Mouse (Mus musculus) kidney, adult 8-10 months (tissue): ENCODE data around the gene Osbp2.
A peak's percentile ranks its signal among the peaks of the same experiment; 100 is the strongest.

Experiments used
- DNase-seq, 2 experiments: peaks; one replicate each; pipeline ENCODE4 v3.0.0; 2022

The Osbp2 gene

DNA sequence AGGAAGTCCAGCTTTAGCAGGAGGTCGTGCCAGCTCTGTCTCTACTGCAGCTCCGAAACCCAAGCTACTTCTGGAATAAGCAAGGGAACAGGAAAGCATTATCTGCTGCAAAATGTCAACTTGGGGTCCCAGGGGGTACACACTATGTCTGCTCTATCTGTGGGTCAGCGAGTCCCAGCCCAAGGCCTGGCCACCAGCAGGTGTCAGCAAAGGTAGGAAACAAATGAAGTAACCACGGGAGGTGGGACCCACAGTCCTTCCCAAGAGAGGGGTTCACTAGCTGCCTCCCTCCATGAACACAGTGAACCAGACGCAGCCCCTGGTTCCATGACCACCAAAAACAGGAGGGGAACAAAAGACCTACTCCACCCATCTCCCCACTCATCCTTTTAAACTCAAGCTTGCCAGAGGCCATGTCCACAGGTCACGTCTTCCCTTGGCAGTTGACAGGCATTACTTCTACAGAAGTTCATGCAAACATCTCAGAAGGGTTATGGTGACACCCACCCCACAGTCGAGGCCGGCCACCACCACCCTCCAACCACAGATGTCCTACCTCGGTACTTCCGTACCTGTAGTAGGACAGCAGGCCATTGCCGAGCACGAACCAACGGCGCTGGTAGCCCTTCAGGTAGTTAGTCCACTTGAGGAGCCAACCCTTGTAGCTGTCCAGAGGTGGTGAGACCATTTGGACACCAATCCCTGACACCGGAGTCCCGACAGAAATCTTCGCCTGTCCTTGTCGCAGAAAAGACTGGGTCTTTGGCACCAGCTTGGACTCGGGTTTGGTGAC is 846 bp downstream of the Osbp2 start:
- peak in 1 of 2 experiments; percentile 13 for DNase-seq

DNA sequence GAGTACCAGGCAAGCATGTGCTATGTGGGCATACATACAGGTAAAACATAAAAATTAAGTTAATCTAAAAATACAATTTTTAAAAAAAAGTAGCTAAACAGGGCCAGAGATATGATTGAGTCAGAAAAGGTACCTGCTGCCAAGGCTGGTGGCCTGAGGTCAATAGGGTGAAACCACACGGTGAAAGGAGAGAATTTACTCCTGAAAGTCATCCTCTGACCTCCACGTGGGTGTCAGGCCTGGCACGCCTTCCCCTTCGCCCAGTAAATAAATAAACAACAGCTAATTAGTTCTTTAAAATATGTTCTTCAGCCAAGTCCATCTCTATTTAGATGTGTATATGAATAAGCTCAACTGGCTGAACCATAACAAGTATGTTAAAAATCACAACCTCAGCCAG is 3.3 kb downstream of the Osbp2 start:
- DNase-seq = no peak

DNA sequence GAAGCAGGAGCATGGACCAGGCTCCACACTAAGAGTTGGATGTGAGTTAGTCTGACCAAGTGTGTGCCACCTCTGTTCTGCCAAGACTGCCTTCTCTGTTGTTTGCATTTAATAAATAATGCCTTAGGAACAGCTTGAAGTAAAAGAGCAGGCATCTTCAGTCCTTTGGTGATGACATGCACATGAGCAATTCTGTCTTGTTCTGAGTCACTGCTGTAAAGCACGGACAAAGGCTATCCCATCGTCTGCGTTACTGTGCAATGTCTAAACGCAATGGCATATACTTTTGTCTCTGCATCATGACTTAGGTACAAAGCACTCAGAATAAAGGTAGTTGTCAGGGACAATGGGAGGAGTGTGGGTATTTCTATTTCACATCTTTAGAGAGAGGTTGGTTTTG is 3.9 kb downstream of the Osbp2 start:
- DNase-seq = no peak

DNA sequence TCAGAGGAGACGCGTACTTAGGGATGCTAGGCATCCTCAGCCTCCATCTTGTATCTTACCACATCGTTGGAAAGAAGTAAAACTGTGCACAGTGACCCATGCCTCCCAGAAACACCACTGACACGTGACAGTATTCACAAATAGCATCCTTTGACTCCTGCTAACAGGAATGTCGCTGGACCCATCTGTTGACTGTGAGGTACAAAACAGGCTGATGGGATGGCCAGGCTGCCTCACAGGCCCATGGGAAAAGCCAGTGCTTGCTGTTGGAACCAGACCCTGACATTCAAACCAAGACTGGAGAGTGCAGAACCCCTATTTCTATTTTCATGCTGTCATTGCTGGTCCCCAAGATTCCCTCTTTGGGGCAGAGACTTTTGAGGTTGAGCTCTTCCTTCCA is 5.8 kb downstream of the Osbp2 start:
- no peak for DNase-seq

DNA sequence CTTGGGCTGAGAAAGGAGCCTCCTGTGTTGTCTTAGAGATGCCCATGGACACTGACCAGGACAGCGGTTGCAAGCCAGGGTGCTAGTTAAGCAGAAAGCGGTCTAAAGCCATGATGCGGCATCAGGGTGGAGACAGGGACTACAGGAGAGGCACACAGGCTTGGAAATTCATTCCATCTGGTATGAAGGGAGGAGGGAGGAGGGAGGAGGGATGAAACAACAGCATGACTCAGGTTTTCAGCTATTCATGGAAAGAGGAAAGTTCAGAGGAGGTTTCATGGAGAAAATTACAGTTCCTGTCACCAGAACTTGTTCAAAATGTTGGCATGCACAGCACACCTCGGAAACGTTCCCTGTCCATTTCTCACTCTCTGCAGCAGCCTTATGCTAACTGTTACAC is 7.9 kb downstream of the Osbp2 start:
- DNase-seq = no peak

DNA sequence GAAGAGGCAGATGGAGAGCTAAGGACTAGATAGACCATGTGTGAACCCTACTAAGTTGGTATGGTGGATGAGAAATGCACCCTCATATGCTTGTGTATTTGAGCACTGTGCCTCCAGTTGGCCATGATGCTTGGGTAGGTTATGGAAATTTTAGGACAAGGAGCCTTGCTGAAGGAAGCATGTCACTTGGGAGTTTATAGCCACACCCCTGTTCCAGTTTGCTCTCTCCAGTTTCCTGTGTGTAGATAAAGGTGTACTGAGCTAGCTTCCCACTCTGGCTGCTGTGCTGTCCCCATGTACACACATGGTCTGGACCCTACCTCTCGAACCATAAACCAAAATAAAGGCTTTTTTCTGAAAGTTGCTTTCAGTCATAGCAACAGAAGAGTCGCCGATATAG is 9.5 kb downstream of the Osbp2 start:
- DNase-seq = no peak

DNA sequence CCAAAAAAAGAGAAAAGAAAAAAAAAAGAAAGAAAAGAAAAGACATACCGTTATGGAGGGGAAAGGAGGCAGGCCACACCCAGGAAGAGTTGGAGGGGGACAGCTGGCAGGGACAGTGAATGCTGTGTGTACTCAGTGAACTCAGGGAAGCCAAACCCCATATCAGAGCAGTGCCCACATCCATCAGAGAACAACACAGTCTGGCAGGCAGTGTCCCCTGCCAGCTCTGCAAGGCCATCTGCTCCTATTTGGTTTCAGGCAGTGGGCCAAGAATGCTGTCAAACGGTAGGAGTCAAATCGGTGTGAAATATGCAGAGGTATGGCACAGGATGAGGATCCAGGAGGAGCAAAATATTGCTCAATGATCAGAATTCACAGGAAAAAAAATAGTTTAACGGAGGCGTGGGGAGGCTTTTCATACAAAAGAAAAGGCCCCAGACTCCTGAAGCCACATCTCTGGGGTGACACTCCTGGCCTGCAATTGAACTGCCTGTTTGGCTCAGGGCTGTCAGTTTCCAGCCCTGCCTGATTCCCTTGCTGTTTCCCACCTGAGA is 10.1 kb downstream of the Osbp2 start:
- DNase-seq = no peak

DNA sequence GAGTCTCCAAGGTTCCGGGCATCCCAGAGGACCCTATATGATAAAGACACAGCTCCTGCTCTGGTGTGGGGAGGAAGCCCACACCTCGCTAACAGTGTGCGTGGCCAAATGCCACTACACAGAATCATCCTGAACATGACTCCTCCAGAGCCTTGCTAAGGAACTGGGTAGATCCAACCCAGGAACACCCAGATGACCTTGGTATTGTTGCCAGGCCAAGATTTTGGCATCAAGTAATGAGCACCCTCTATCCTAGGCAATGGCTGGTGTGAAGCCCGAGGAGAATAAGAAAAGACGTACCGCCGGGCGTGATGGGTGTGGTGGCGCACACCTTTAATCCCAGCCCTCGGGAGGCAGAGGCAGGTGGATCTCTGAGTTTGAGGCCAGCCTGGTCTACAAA is 10.7 kb downstream of the Osbp2 start:
- no peak for DNase-seq

DNA sequence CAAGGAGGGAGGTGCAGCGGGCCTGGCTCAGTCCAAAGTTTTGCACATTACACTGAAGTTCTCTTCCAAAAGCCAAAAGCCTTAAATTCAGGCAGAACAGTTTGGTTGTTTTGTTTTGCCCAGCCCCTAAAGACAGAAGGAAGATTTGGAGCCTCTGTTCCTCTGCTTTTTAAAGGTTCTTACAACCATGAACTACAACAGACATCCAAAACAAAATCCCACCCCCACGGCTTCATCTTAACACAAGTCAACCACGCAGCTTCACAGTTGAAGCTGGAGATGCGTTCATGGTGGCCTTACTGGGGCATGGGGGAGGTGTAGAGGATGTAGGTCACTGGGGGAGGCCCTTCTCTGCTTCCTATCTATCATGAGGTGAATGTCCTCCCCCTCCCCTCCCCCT is 11.8 kb downstream of the Osbp2 start:
- no peak for DNase-seq

DNA sequence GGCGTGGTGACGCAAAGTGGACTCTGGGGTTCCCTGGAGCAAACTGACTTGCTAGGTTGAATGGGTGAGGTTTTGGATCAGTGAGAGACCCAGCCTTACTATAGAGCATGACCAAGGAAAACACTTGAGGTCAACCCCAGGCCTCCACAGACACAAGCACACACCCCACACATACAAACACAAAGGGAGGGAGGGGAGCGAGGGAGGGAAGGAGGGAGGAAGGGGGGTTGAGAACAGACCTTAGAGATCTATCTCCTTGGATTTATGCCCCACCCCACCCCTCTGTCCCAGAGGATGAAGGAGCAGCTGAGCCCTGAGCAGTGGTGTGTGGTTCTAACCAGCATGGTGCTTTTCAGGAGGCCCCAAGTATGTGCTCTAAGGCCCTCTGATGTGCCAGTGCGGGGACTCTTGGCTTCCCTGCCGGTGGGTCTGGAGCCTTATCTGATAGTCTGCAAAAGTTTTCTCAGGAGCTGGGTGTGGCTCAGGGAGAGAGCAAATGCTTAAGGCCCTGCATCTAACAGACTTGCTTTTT is 12.9 kb downstream of the Osbp2 start:
- no peak for DNase-seq

DNA sequence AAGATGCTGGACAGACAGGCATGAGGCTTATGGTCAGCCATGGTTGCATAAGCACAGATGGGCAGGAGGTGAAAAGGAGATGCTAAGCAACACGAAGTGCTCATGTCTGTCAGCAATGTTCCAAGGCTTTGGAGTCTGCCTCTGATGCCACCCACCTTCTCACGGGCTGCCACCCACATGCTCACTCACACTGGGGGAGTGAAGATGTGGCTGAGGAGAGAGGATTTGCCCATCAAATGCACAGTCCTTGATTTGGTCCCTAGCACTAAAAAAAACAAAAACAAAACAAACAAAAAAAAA is 13.4 kb downstream of the Osbp2 start:
- no peak for DNase-seq

DNA sequence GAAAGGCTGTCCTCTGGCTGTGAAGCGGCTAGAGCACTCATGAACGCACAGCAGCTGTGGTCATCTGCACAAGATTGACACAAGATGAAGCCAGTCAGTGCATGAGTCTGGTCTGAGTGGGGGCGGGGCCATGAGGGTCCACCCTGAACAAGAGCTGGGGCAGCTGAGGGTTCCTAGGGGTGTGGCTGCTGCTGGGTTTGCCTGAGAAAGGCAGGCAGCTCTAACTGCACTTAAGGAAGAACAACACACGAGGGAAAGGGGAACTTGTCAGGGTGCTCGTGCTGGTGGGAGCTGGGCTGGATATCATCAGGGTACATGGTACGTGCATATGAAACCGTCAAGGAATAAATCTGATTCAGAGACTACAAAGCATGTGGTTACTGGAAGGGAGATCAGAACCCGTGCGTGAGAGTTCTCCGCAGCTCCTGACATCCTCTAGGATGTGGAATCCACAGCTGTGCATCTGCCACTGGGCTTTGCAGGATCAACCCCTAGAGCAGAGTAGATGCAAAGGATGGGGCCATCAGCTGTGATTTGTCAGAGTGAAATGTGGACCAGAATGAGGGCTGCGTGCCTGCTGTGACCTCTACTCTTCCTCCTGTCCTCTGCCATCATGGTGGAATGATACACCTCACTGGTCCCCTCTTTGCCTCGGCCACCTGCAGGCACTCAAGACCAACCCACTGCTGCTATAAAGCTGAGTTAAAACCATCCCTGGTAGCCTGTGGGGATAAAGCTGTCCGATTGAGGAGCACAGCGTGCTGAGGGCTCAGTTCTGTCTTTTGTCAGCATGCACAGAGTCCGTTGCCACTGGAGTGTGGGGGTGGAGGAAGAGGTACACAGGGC is 14.0 kb downstream of the Osbp2 start:
- DNase-seq = no peak

DNA sequence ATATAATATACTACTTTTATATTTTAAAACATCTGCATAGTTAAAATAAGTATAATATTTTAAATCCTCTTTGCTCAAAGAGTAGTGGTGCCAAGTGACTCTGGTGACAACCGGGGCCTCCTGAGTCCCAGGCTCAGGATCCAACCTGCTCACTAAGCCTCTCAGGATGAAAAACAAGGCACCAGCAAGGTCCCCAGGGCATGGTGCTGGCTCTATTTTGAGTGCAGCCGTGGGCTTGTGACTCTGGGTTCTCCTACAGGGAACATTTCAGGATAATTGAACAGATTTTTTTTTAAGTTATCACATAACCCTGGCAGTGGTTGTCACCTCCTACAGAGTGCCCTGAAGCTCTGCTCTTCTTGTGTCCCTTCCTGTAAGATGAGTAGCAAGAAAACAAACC is 17.4 kb downstream of the Osbp2 start:
- DNase-seq = no peak

DNA sequence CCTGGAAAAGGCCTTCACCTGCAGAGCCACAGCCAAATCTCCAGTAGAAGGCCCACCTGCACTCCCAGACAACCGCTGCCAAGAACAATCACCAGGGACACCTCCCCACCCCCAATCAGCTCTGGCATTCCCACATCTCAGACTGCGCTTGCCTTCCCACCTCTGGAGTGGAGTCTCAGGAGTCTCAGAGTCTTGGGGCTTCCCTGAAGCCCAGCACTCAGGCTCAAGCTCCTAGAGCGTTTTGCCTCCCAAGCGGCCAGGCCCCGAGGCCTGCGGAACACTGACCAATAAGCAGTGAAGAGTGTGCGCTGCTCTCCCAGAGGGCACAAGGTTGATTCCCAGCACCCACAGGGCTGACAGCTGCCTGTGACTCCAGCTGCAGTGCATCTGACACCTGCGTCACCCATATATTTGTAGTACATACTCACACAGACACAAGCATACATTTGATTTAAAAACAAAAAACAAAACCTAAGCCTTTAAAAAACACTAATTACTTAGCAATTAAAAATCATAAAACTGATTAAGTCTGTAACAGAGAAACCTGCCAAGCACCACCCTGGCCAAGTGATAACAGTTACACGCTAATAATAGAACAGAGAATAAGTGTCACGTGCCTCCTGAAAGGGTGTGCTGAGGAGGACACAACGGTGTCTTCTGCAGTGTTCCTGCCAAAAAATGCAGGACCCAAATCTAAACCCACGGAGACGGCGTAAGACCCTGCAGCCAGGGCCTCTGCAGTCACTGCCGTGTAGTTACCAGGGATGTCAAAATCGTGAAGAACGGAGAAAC is 19.6 kb downstream of the Osbp2 start:
- no peak for DNase-seq

DNA sequence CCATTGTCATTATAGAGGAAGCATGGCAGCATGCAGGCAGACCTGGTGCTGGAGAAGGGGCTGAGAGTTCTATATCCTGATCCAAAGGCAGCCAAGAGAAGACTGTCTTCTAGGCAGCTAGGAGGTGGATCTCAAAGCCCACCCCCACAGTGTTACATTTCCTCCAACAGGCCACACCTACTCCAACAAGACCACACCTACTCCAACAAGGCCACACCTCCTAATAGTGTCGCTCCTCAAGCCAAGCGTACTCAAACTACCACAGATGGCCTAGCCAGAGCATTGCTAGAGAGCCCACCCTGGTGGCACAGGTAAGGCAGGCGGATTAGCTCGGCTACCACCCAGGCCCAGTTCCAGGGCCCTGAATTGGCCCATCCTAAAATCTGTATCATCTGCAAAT is 28.4 kb downstream of the Osbp2 start:
- no peak for DNase-seq

DNA sequence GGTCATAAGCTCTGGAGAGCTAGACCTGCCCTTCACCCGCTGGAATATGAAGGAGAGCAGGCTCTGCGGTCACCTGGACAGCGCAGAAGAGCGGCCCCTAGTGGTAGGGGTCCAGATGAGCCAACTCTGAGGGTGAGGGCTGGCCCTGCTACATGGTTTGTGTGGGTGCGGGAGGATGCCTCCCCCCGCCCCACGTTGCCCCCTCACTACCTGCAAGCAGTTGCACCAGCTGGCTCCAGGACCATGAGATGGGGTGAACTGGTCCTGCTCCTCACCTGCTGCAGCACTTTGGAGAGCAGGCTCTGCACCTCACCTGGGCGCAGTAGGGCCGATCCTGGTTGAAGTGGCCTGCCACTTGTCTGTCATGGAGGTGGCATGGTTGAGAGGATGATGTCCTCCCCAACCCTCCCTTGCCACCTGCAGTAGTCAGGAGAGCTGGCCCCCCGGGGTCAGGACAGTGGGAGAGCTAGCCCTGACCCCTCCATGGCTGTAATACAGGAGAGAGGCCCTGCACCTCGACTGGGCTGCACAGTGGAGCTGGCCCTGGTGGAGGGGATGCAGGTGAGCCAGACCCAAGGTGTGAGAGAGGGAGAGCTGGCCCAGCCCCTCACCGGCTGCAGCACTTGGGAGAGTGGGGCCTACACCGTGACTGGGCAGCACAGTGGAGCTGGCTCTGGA is 29.1 kb downstream of the Osbp2 start:
- DNase-seq = peak; percentile 38 to 60

DNA sequence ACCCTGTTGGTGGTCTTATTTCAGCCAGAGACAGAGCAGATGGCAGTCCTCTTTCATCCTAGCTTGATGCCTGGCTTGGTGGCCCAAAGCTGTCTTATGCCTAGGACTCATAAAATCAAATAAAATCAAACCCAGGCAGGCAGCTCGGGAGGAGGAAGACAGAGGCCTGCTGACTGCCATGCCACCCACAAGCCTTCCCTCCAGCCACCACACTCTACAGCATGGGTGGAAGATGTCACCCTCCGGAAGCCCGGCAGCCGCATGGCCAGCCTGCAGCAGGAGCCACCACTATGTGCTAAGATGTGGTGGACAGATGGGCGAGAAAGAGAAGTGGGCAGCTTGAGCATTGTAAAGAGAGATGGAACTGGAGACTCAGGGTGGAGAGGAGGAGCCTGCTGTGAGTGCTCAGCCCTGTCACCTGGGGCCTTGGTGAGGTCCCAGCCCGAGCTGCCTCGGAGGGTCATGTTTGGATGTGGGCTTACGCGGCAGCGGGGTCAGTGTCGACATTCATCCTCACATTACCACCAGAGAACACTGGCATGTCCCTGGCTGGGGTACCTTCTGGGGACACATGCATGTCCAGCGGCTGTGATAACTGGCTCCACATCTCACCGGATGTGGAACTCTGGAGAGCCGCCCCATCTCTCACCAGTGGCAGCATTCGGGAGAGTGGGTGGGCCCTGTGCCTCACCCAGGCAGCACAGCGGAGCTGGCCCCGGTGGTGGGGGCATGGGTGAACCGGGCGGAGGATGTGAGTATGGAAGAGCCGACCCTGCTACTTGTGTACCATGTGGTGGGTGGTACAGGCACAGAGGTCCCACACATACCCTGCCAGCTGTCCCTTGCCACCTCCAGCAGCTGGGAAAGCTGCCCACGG is 29.9 kb downstream of the Osbp2 start:
- no peak for DNase-seq

DNA sequence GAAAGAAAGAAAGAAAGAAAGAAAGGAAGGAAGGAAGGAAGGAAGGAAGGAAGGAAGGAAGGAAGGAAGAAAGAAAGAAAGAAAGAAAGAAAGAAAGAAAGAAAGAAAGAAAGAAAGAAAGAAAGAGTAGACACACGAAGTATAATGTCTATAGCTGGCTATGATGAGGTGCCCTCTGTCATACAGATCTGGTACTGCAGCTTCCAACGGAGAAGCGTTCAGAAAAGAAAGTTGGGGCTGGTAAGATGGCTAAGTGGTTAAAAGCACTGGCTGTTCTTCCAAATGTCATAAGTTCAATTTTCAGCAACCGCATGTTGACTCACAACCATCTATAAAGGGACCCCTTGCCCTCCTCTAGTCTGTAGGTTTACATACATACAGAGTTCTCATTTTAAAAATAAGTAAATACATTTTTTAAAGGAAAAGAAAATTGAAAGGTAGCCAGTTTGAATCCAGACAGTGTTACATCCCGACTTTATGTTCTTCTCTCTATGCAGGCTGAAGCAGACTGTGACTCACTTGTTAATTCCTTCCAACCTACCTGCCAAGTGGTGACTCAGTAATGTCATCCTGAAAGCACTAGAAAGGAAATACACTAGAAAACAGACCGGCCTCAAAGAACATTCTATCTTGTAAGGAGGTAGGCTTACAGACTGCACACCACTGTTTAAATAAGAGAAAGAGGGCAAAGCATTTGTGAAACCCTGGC is 31.4 kb downstream of the Osbp2 start:
- DNase-seq = peak in 1 of 2 experiments; percentile 70

DNA sequence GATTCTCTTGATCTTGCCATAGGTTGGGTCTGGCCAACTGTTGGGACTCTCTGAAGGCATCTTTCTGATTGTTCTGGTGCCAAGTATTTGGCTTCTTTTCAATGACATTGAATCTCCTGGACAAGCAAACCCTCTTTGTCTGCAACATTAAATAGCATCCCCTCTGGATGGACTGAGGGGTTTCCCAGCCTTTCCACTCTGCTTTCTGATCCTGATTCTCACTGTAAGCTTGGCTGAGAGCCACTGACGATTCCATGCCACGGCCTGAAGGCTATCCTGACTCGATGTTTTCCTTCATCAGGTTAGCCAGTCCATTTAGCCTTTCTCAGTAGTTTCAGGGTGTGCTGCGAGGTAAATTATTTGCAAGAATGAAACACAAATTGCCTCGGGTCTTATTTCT is 34.0 kb downstream of the Osbp2 start:
- DNase-seq = peak in 1 of 2 experiments; percentile 13

DNA sequence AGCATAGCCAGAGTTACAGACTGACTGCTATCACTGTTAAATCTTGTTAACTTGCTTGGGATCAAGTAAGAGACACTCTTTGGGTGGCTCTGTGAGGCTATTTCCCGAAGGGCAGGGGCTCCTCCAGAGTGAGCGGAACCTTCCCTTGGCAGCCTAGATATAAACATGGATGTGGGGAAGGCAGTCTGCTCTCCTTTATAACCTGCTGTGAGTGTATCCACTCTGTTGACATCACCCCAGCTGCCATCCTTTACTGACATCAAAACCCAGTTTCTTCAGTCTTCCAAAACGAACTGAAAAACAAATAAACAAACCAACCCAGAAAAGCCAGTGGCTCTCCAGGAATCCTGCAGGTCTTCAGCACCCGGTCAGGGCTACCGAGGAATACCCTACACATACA is 39.6 kb downstream of the Osbp2 start:
- DNase-seq = no peak

DNA sequence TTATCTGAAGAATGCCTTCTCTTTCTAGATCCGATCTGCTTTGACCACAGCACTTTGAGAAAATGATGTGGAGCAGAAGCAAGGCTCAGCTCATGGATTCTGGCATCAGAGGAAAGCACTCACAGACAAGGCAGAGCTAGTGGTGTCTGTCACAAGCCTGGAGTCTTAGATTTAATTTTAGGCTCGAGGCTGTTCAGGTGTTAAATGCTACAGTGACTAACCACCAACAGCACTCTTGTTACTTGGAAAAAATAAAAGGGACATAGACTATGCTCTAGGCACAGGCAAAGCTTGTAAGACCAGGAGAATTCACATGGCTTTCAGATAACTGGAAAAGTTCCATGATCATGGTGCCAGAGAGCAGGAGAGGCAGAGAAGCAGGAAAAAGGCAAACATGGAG is 40.3 kb downstream of the Osbp2 start:
- no peak for DNase-seq
